Mouse (Mus musculus): ENCODE results near the gene Vsig2.

GRCm38 (mm10) chr9:37586718-37587117 lies 47.7 kb downstream of the Vsig2 start:
- TF ChIP-seq CTCF (IDR thresholded peaks at IDR 0.05; ENCODE audit: extremely low read depth, insufficient read depth, insufficient read length, insufficient replicate concordance), result no peak
- no peak for TF ChIP-seq POLR2A (IDR thresholded peaks at IDR 0.05; ENCODE audit: low read depth, low read length)

Measured in spleen, adult 2 months (tissue).